Mouse (Mus musculus): ENCODE results near the gene Pald1.

- TF ChIP-seq CTCF (IDR thresholded peaks at IDR 0.05; ENCODE audit: borderline replicate concordance, control insufficient read depth, extremely low read depth, insufficient read depth, low read length, poor library complexity) (no peak), POLR2A (IDR thresholded peaks at IDR 0.05; ENCODE audit: control insufficient read depth, extremely low read depth, insufficient read depth, low read length, poor library complexity) (no peak)
Measured at GRCm38 (mm10) chr10:61355611-61356010, 27.7 kb downstream of the Pald1 start.

Measured in thymus, adult 2 months (tissue).